9 mouse cellular contexts compared by ENCODE assay signal in the genomic region with DNA sequence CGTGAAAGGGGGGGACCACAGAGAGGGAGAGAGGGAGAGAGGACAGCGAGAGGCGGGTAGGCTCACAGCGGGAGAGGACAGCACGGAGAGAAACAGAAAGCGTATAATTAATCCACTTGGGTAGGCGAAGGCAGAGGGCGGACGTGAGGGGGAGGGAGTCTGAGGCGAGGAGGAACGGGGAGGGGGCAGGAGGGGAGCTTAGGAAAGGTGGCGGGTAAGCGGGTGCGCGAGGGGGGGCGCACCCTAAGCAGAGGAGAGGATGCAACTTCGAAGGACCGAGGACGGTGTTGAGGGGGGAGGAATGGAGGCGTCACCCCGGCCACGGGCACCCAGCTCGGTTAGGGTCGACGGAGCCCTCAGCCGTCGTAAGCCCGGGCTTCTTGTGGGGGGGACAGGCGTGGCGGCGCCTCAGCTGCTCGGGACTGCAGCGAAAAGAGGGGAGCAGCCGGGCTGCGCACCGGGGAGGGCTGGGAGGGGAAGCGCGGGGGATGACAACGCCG. TPM values are rescaled to one million over a fixed set of nuclear protein-coding genes. Genes with fewer than 3 reads are reported as not detected.
DNase-seq lines count a peak whose midpoint lies in the region; ATAC-seq and TF ChIP-seq lines count a peak whose summit lies in the region.
"Had no signal": no experiment of that assay in that cellular context is flagged by ENCODE, and none has a peak within 500 bp of the region (broad histone marks: within the 10 kb centered on the region; RNA-seq: fewer than 3 reads in every experiment).

No protein-coding gene starts in this region.

- TF ChIP-seq EP300 in heart, postnatal 0 days (IDR thresholded peaks at IDR 0.05; ENCODE audit: low read depth): no peak

- no peaks in the 10 kb centered on the region for H3K4me1 ChIP-seq in kidney, adult 2 months (ENCODE audit: control insufficient read depth, insufficient read depth, low read length)
- H3K4me1 ChIP-seq in heart, postnatal 0 days (ENCODE audit: control insufficient read depth, insufficient read depth): no peaks in the 10 kb centered on the region
- peaks cover 69% of the 10 kb centered on the region for H3K4me1 ChIP-seq in midbrain, embryonic 10.5 days

- WGBS in kidney, adult 2 months: 2% methylated on average over 40 of the region's 40 CpGs
- 1% methylated on average over 37 of the region's 40 CpGs for WGBS in heart, postnatal 0 days
- under 1% methylated on average over 39 of the region's 40 CpGs for WGBS in midbrain, embryonic 10.5 days

- peak overlapping the region; percentile 73 for H3K4me2 ChIP-seq in heart, postnatal 0 days (ENCODE audit: low read depth, low read length)

- ATAC-seq in heart, postnatal 0 days (ENCODE audit: insufficient read depth, low read depth): no peak
- no peak for ATAC-seq in erythroid progenitor cell, adult 5-6 weeks (replicated peaks; ENCODE audit: low FRiP score, poor library complexity, severe bottlenecking)

- TF ChIP-seq CTCF in kidney, adult 2 months (conservative IDR thresholded peaks at IDR 0.05; ENCODE audit: insufficient read depth, insufficient read length, low read depth, low read length): no peak
- no peak for TF ChIP-seq CTCF in brain, embryonic 14.5 days (IDR thresholded peaks at IDR 0.05; ENCODE audit: borderline replicate concordance, extremely low read depth, insufficient read depth, insufficient read length)
- TF ChIP-seq CTCF in heart, postnatal 0 days (IDR thresholded peaks at IDR 0.05; ENCODE audit: low read depth): no peak

- peak overlapping the region; percentile 47 for H3K4me3 ChIP-seq in kidney, adult 2 months (ENCODE audit: insufficient read depth, low read depth, low read length)
- H3K4me3 ChIP-seq in heart, postnatal 0 days (ENCODE audit: low read depth, low read length): peak overlapping the region; percentile 63
- peak overlapping the region; percentile 50 for H3K4me3 ChIP-seq in midbrain, embryonic 10.5 days

- H3K27ac ChIP-seq in kidney, adult 2 months (ENCODE audit: insufficient read depth, low read depth, low read length): no peak overlapping the region
- H3K27ac ChIP-seq in heart, postnatal 0 days (ENCODE audit: low read depth): peak overlapping the region; percentile 86
- peak overlapping the region; percentile 52; the same call in 1 of the 2 replicates for H3K27ac ChIP-seq in midbrain, embryonic 10.5 days (replicated peaks)

- no peak for DNase-seq in kidney, adult 2 months
- DNase-seq in kidney, postnatal 14 days: no peak
- peak; percentile 53 for DNase-seq in brain, embryonic 14.5 days (ENCODE audit: low read depth)
- DNase-seq in heart, postnatal 0 days (ENCODE audit: low spot score): peak; percentile 37
- DNase-seq in midbrain, embryonic 10.5 days (ENCODE audit: low spot score): peak; percentile 52
- DNase-seq in right cerebral cortex, postnatal 10 days (ENCODE audit: low spot score in 2 of 2): no peak
- no peak for DNase-seq in natural killer cell, adult 2 months (ENCODE audit: low spot score in 2 of 2)

- H3K9me3 ChIP-seq in heart, postnatal 0 days (replicated peaks; ENCODE audit: control insufficient read depth, low read length): no peaks in the 10 kb centered on the region
- H3K9me3 ChIP-seq in midbrain, embryonic 10.5 days (replicated peaks): no peaks in the 10 kb centered on the region

- TF ChIP-seq POLR2A in kidney, adult 2 months (IDR thresholded peaks at IDR 0.05; ENCODE audit: low read depth, low read length): no peak
- TF ChIP-seq POLR2A in brain, embryonic 14.5 days (IDR thresholded peaks at IDR 0.05; ENCODE audit: borderline replicate concordance, extremely low read depth, insufficient read depth, insufficient read length, poor library complexity, severe bottlenecking): no peak

- peak overlapping the region; percentile 67 for H3K9ac ChIP-seq in heart, postnatal 0 days (replicated peaks; ENCODE audit: low read depth, low read length)

- peaks cover 12% of the 10 kb centered on the region for H3K27me3 ChIP-seq in kidney, adult 2 months (replicated peaks; ENCODE audit: control insufficient read depth, insufficient read depth, low read length)
- H3K27me3 ChIP-seq in heart, postnatal 0 days (ENCODE audit: control insufficient read depth, insufficient read depth, low read length): peaks cover 89% of the 10 kb centered on the region
- H3K27me3 ChIP-seq in midbrain, embryonic 10.5 days (ENCODE audit: low read depth, poor library complexity, severe bottlenecking): peaks cover 100% of the 10 kb centered on the region

- no peaks in the 10 kb centered on the region for H3K36me3 ChIP-seq in kidney, adult 2 months (ENCODE audit: control insufficient read depth, insufficient read depth, low read length)
- H3K36me3 ChIP-seq in heart, postnatal 0 days (replicated peaks; ENCODE audit: control insufficient read depth, insufficient read depth, low read length): peaks cover 15% of the 10 kb centered on the region
- no peaks in the 10 kb centered on the region for H3K36me3 ChIP-seq in midbrain, embryonic 10.5 days

RNA-seq across cellular contexts. Expression of a gene that starts 7.9 kb away (rescaled TPM):
- polyA plus RNA-seq in kidney, adult 2 months (2012; rRNA removed): 26.9 and 36.9 TPM in 2 replicates
- polyA plus RNA-seq in brain, embryonic 14.5 days (2012; rRNA removed): 234 and 457 TPM in 2 replicates
- 1,317 and 1,642 TPM in 2 replicates for total RNA-seq in heart, postnatal 0 days (2014; rRNA removed; ENCODE audit: low replicate concordance)
- polyA plus RNA-seq in heart, postnatal 0 days (2015; fragmentation: Nextera tagmentation; extraction: Ambion mirVana): 950 and 1,040 TPM in 2 replicates
- polyA plus RNA-seq in midbrain, embryonic 10.5 days (2016; fragmentation: Nextera tagmentation; extraction: Ambion mirVana): 151 and 161 TPM in 2 replicates
- not detected in 2 replicates for total RNA-seq in erythroid progenitor cell, adult 5-6 weeks (2015; ENCODE audit: low replicate concordance)
- total RNA-seq in erythroid progenitor cell, adult 5-6 weeks (2017; ENCODE audit: low replicate concordance): not detected in 2 replicates

RNA-seq across cellular contexts. Expression of a gene that starts 11.0 kb away (rescaled TPM):
- 0.03 TPM in 1 of 2 replicates, not detected in the other for polyA plus RNA-seq in kidney, adult 2 months (2012; rRNA removed)
- polyA plus RNA-seq in brain, embryonic 14.5 days (2012; rRNA removed): 0.06 and 0.34 TPM in 2 replicates
- not detected in 2 replicates for total RNA-seq in heart, postnatal 0 days (2014; rRNA removed; ENCODE audit: low replicate concordance)
- polyA plus RNA-seq in heart, postnatal 0 days (2015; fragmentation: Nextera tagmentation; extraction: Ambion mirVana): not detected in 2 replicates
- not detected in 2 replicates for polyA plus RNA-seq in midbrain, embryonic 10.5 days (2016; fragmentation: Nextera tagmentation; extraction: Ambion mirVana)
- total RNA-seq in erythroid progenitor cell, adult 5-6 weeks (2015; ENCODE audit: low replicate concordance): not detected in 2 replicates
- total RNA-seq in erythroid progenitor cell, adult 5-6 weeks (2017; ENCODE audit: low replicate concordance): not detected in 2 replicates
- polyA plus RNA-seq: large intestine, adult 2 months had no signal

Comparison
In these comparisons a context has a peak if more than half of its experiments do, and no peak if none do; other contexts are left out.
1. DNase-seq: peak in brain, embryonic 14.5 days (single experiment), heart, postnatal 0 days (single experiment) and midbrain, embryonic 10.5 days (single experiment); none in kidney, adult 2 months (single experiment), kidney, postnatal 14 days (single experiment), right cerebral cortex, postnatal 10 days (0 of 2) and natural killer cell, adult 2 months (0 of 2).
2. Peak in every context shown above with its lines, with median percentiles within 50 percentile points of each other: H3K4me3 ChIP-seq.